Mouse (Mus musculus) kidney, postnatal 0 days (tissue): Measurements from ENCODE around the gene Zswim3. TPM values are rescaled to one million over a fixed set of nuclear protein-coding genes. Genes with fewer than 3 reads are reported as not detected.

Experiments
- ATAC-seq: fragments of 200-750 bp; cut with Nextera tagmentation; replicated peaks from 2 replicates; pipeline ENCODE4 v1.8.0; 2017; ENCODE audit warnings: low read depth, moderate number of reproducible peaks, moderate TSS enrichment, moderate library complexity; ENCODE audit not compliant: low FRiP score
- DNase-seq: peaks from one replicate; pipeline ENCODE4 v3.0.0-alpha.2; 2016; ENCODE audit warnings: low spot score
- H3K27ac ChIP-seq: fragments of 300-500 bp; sonication (generic); 2 replicates; pipeline ENCODE4 v1.5.1; 2014; ENCODE audit warnings: mild to moderate bottlenecking
- H3K27me3 ChIP-seq: fragments of 300-500 bp; sonication (generic); 2 replicates; pipeline ENCODE4 v1.6.1; 2014; ENCODE audit warnings: low read length, mixed read lengths; ENCODE audit not compliant: insufficient read depth
- H3K36me3 ChIP-seq: fragments of 300-500 bp; sonication (generic); 2 replicates; pipeline ENCODE4 v1.6.1; 2014; ENCODE audit warnings: low read length, mixed read lengths; ENCODE audit not compliant: insufficient read depth
- H3K4me1 ChIP-seq: fragments of 300-500 bp; sonication (generic); replicated peaks from 2 replicates; pipeline ENCODE4 v1.6.1; 2014; ENCODE audit warnings: antibody characterized with exemption, low read length, mixed read lengths; ENCODE audit not compliant: insufficient read depth
- H3K4me2 ChIP-seq: fragments of 300-500 bp; sonication (generic); 2 replicates; pipeline ENCODE4 v1.6.1; 2014; ENCODE audit warnings: mild to moderate bottlenecking, low read length, moderate library complexity, mixed read lengths
- H3K4me3 ChIP-seq: fragments of 300-500 bp; sonication (generic); replicated peaks from 2 replicates; pipeline ENCODE4 v1.5.1; 2014; ENCODE audit warnings: low read depth, low read length
- H3K9ac ChIP-seq: fragments of 300-500 bp; sonication (generic); 2 replicates; pipeline ENCODE4 v1.6.1; 2014; ENCODE audit warnings: low read depth, low read length
- H3K9me3 ChIP-seq: fragments of 300-500 bp; sonication (generic); replicated peaks from 2 replicates; pipeline ENCODE4 v1.6.1; 2016; ENCODE audit warnings: low read length, inconsistent platforms, mixed read lengths
- CTCF ChIP-seq: IDR thresholded peaks from 2 replicates; pipeline ENCODE4 v1.5.1; 2016; ENCODE audit warnings: antibody characterized with exemption, low read depth, mild to moderate bottlenecking, moderate library complexity
- WGBS: fragments of 180-500 bp; shearing (Covaris S2); extraction: QIAGEN DNeasy Blood & Tissue Kit; methylation state at CpG from one replicate; pipeline ENCODE4 v1.1.7; 2014; 5-methylcytosine and 5-hydroxymethylcytosine counted together
- polyA plus RNA-seq: library from polyadenylated mRNA; unstranded; fragments of >200 nt; fragmentation: Nextera tagmentation; extraction: Ambion mirVana; gene quantifications from 2 replicates; pipeline ENCODE4 v1.2.1, GENCODE M21; 2015

Zswim3 gene
- 5.2 and 5.4 TPM in 2 replicates for polyA plus RNA-seq

DNA sequence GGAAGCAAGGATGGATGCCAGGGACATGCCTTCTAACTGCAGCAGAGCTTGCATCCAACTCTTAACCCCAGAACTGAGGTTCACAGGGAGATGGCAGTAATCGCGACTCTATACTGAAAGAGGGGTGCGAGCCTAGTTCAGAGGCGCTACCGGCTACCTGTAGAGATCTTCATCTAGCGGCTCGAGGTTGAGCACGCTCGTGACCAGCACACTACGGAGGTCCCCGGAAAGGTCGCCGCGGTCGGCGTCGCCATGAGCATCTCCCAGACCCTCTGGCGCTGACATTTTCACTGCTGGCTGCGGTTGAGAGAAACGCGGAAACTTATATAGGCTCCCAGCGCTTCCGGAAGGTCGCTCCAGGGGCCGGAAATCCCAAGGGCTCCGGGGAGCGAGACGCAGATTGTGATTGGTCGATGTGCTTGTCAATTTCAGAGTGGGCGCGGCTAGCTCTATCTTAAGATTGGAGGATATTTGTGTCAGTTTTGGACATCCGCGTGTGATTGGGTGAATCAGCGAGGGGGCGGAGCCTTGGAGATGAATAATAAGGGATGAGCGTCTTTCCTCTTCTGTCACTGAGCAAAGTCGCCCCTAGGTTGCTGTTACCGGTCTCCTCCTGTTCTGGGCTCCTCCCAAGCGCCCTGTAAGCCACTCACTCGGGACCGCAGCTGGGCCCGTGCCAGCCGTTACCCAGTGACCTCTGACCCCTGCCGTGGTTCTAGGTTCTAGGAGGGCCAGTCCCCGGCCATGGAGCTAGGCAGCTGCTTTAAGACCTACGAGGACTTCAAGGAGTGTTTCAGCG is at the start of gene Zswim3, which contains the start of gene Acot8:
Gene Zswim3 (plus strand): TSS at position 566 of the 799 bp plus-strand sequence.
Gene Acot8 (minus strand): TSS at position 350 of the 799 bp plus-strand sequence.
- DNase-seq, result peak; percentile 99
- peak within 1 kb of the TSS; percentile 76 for H3K4me2 ChIP-seq

DNA sequence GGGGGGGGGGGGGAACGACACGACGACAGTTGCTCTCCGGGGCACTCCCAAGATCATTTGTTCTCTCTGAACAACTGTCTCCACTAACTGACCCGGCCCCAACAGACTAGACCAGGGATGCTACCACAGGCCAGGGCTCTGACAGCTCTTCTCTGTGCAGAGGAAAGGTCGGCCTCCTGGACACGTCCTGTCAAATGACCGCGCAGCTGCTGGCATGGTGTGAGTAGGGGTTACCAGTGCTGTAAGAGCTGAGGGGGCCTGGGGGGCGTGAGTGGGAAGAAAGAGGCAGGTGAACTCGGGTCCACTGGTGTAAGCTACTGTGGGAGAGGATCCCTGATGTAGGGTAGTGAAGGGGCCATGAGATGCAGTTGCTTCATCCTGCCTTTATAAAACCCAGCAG is 47.1 kb upstream of the Zswim3 start:
- Histone ChIP-seq H3K4me2 (no peak overlapping the region), H3K9me3 (no peaks in the 10 kb centered on the region), H3K9ac (no peak overlapping the region), H3K36me3 (peaks cover 69% of the 10 kb centered on the region), H3K4me3 (no peak overlapping the region), H3K27me3 (no peaks in the 10 kb centered on the region), H3K27ac (no peak overlapping the region), H3K4me1 (no peaks in the 10 kb centered on the region)
- no peak for TF ChIP-seq CTCF
- WGBS, result 87% methylated on average over 11 of the region's 11 CpGs
- DNase-seq (no peak), ATAC-seq (no peak)

More for the DNA sequence above, at the start of gene Zswim3, which contains the start of gene Acot8:
- H3K36me3 ChIP-seq, result peaks cover 7% of the 10 kb centered on the region; the same call in 1 of the 2 replicates
- no peaks in the 10 kb centered on the region for H3K27me3 ChIP-seq
- peak within 1 kb of the TSS; percentile 76 for H3K4me3 ChIP-seq
- H3K27ac ChIP-seq, result peak within 1 kb of the TSS; percentile 87
- TF ChIP-seq CTCF, result no peak
- H3K4me1 ChIP-seq, result 0 out of 2 replicates have a peak, but pooled peaks cover 19% of the 10 kb centered on the region
- peak; percentile 95 for ATAC-seq
- WGBS, result under 1% methylated on average over 47 of the region's 47 CpGs
- no peaks in the 10 kb centered on the region for H3K9me3 ChIP-seq
- H3K9ac ChIP-seq, result peak within 1 kb of the TSS; percentile 77

DNA sequence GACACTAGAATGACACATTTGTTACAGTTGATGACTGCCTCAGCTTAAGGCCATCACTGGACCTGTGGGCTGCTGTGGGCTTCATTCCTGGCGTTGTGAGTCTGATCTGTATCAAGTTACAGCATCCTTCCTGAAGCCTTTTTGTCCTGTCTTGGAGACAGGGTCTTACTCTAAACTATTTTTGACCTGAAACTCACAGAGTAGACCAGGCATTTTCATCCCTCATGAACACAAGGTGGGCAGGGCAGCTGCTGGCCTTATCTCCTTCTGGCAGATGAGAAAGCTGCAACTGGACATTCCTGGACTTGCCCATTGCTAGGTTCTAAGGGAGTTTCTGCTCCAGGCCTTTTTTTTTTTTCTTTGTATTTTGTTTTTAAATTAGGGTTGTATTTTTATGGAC is 46.2 kb upstream of the Zswim3 start:
- Histone ChIP-seq H3K9ac (no peak overlapping the region), H3K9me3 (no peaks in the 10 kb centered on the region), H3K4me1 (no peaks in the 10 kb centered on the region), H3K4me2 (no peak overlapping the region), H3K27me3 (no peaks in the 10 kb centered on the region), H3K4me3 (no peak overlapping the region), H3K27ac (no peak overlapping the region), H3K36me3 (peaks cover 75% of the 10 kb centered on the region)
- DNase-seq, result no peak
- no peak for ATAC-seq
- WGBS, result 32% methylated on average over 1 of the region's 1 CpGs
- TF ChIP-seq CTCF, result no peak

DNA sequence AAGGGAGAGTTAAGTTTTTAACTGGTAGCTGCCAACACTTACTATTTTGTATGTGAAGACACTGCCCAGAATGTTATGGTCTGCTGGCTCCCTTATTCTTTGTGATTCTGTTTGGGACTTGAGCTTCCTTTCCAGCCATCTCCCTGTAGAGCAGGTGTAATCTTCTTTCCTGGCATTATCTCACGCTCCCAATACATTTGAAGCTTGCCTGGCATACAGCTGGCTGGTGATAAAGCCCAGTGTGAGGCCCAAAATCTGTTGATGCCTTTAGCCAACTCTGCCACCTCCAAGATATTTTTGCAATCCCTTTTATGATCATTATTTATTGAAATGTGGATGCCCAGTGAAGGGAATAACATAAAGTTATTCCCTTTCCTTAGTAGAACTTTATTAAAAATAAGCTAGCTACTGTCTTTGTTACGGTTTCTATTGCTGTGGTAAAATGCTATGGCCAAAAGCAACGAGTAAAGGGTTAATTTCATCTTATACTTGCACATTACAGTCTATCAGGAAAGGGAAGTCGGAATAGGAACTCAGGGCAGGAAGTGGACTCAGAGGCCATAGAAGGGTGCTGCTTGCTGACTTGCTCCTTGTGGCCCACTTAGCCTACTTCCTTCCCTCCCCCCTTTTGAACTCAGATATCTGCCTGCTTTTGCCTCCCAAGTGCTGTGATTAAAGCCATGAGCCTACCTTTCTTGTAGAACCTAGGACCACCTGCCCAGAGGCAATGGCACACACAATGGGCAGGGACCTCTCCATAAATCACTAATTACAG is 44.7 kb upstream of the Zswim3 start:
- no peaks in the 10 kb centered on the region for H3K4me1 ChIP-seq
- no peak for ATAC-seq
- H3K9ac ChIP-seq, result no peak overlapping the region
- no peak overlapping the region for H3K4me2 ChIP-seq
- DNase-seq, result no peak
- H3K4me3 ChIP-seq, result no peak overlapping the region
- no peak for TF ChIP-seq CTCF
- no peak overlapping the region for H3K27ac ChIP-seq
- no peaks in the 10 kb centered on the region for H3K27me3 ChIP-seq
- H3K36me3 ChIP-seq, result peaks cover 66% of the 10 kb centered on the region
- no peaks in the 10 kb centered on the region for H3K9me3 ChIP-seq
- WGBS, result 76% methylated on average over 4 of the region's 4 CpGs

DNA sequence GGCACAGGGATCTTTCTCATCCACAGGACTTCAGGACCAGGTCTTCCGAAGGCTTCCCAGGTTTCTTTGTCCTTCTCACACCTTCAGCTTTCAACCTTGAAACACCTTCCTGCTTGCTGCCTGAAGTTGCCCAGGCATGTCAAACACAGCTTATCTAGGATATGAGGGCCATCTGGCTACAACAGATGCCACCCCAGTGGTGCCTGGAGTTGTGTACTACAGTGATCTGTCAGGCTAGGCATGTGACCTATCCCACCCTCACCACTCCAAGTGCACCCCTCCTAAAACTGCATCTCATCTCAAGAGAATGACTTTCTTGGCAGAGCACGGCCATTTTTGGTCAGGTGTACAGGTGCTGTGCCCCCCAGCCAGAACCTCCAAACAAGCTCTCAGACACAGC is 43.4 kb upstream of the Zswim3 start:
- no peaks in the 10 kb centered on the region for H3K9me3 ChIP-seq
- no peak overlapping the region for H3K4me3 ChIP-seq
- ATAC-seq (no peak), DNase-seq (no peak)
- H3K27ac ChIP-seq, result no peak overlapping the region
- no peak overlapping the region for H3K9ac ChIP-seq
- H3K4me1 ChIP-seq, result no peaks in the 10 kb centered on the region
- 94% methylated on average over 2 of the region's 2 CpGs for WGBS
- H3K27me3 ChIP-seq, result no peaks in the 10 kb centered on the region
- TF ChIP-seq CTCF, result no peak
- H3K4me2 ChIP-seq, result no peak overlapping the region
- peaks cover 65% of the 10 kb centered on the region for H3K36me3 ChIP-seq

DNA sequence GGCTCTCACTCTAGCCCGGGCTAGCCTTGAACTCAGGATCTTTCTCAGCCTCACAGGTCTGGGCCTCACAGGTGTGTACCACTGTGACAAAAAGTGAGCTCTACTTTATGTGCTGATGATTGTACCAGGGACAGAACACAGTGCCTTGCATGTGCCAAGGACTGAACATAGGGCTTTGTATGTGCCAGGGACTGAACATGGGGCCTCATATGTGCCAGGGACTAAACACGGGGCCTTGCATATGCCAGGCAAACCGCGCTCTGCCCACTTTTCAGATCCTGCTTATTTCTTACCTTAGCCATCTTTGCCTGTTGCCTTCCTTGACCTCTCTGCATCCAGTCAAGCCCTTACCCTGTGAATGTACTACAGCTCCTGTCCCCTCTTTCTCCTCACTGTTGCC is 42.9 kb upstream of the Zswim3 start:
- ATAC-seq, result no peak
- Histone ChIP-seq H3K36me3 (peaks cover 67% of the 10 kb centered on the region), H3K4me3 (no peak overlapping the region), H3K9ac (no peak overlapping the region), H3K4me2 (no peak overlapping the region), H3K4me1 (no peaks in the 10 kb centered on the region), H3K9me3 (no peaks in the 10 kb centered on the region), H3K27ac (no peak overlapping the region), H3K27me3 (no peaks in the 10 kb centered on the region)
- DNase-seq, result no peak
- no peak for TF ChIP-seq CTCF
- 99% methylated on average over 4 of the region's 4 CpGs for WGBS
